Mouse (Mus musculus): ENCODE measurements at regions not wholly inside any gene's neighbourhood (a gene's known extent, or its start where the extent isn't known, plus 50 kb on each side); places are given as distances from the start of the nearest gene placed in this dataset.
A peak's percentile ranks its signal among the peaks of the same experiment; 100 is the strongest.

GRCm38 (mm10) chr4:95154377-95154776 lies 102.4 kb upstream of the Jun start:
- DNase-seq (ENCODE audit: low read depth, low spot score), result no peak

DNA sequence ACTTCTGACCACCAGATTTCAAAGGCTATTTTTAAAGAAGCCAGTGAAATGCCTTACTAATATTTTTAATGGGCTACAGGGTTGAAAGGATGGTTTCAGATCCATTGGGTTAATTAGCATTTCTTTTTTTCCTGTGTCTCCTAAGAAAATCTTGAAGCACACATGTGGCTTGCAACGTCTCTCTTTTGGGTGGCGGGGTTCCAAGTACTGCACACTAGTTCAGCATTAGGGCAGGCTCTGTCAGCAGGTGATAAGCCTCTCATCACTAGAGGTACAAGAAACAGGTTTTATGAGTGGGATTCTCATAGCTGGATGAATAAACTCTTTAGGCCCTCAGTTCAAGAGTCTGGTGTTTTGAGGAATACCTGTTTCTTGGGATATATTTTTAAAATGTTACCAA lies 103.2 kb upstream of the Jun start:
- DNase-seq (ENCODE audit: low read depth, low spot score), result no peak

DNA sequence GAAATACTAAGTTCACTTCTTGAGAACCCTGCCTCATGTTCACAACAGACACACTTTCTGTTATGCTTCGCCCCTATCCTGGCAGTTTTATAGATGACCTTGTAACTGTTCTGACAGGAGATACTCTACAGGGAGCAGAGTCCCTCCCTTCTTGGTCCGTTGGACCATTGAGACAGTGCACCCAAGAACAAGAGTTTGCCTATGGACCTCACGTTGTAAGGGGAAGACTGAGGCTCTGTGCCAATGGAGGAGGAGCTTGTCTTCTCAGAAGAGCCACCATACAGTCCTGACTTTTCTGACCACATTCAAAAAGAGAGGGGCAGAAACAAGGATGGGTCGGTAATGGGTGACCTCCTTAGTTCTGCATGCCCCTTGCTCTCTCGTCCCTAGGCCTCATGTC lies 103.8 kb upstream of the Jun start:
- no peak for DNase-seq (ENCODE audit: low read depth, low spot score)

DNA sequence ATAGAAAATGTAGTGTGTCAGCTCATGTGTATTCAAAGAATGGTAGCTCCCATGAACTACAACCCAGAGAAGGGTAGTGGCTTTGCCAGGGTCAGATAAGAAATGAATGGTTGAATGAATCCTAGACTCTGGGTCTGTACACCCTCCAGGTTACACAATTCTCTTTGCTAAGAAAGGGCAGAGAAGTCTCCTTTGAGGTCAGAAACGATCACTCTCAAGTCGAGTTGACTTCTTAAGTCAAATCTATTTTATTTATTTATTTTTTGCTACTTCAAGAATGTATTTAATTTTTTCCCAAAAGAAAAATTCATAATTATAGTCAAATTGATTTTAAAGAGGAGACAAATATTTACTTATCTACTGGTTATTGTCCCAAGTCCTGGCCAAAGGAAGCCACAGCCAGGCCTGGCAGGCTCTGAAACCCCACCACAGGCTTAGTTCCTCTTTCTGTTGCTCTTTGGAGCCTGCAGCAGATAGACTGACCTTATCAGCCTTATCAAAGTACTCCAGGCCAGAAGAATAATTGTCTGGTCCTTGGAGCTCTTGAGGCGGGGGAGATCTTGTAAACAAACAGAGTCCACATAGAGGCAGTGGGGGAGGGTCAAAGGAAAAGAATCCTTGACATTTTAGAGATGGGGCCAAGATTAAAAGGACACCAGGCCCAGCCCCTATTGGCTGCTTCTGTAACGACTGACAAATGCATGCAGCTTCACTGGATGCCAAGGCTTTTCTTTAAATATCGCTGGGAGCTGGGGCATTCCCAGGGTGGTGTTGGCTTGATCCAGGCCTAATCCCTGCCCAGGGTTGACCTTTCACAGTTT lies 104.6 kb upstream of the Jun start:
- no peak for DNase-seq (ENCODE audit: low read depth, low spot score)

GRCm38 (mm10) chr4:95157653-95158430 lies 105.8 kb upstream of the Jun start:
- DNase-seq (ENCODE audit: low read depth, low spot score), result no peak

DNA sequence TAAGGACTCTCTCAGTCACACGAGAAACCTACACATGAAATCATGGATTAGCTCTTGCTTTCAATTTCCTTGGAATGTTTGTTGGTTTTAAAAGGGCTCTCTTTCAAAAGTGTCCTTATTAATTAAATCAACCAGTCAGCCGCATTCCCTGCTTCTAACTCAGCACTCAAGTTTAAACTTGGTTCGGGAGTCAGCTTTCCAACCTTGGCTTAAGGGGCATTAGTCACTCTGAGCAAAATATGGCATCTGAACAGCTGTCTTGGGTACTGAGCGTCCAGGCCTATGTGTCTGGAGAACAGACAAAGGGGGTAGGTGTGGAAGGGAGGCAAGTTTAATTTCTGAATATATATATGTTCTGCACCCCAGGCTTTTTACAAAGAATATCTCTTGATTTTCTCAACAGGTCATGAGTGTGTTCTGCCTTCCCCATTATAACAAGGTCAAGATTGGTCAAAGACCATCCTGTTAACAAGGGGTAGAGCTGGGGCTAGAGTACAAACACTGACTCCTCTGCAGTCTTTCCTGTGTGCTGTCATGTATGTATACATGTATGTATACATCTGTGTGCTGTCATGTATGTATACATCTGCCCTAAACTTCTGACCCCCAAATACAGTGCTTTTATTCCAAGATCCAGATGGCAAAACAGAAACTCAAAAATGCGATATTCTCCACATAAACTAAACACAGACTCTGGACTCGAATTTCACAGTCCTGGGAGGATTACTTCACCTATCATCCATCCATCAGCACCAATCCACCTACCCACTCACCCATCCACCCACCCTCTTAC lies 106.8 kb upstream of the Jun start:
- no peak for DNase-seq (ENCODE audit: low read depth, low spot score)

- DNase-seq (ENCODE audit: low read depth, low spot score), result peak; percentile 25
Measured at GRCm38 (mm10) chr4:95159821-95160220, 107.8 kb upstream of the Jun start.

GRCm38 (mm10) chr4:95160465-95160864 lies 108.4 kb upstream of the Jun start:
- peak; percentile 14 for DNase-seq (ENCODE audit: low read depth, low spot score)

GRCm38 (mm10) chr4:95160912-95161669 lies 109.1 kb upstream of the Jun start:
- peak; percentile 94 for DNase-seq (ENCODE audit: low read depth, low spot score)

DNA sequence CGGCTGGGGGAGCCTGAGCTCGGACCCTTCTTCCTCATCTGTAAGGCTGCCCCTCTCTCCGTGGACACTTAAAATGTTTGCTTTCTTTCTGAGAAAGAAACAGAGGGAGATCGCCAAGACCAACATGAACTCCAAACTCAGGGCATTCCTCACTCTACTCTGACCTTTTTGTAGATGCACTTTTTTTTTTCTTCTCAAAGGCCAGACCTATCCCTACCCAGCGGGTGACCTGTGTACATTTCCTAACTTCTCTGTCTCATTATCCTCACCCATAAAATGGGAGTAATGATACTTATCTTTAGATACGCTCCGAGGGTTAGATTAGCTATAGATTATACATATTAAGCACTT lies 109.6 kb upstream of the Jun start:
- DNase-seq (ENCODE audit: low read depth, low spot score), result no peak

GRCm38 (mm10) chr4:95162386-95163090 lies 110.5 kb upstream of the Jun start:
- DNase-seq (ENCODE audit: low read depth, low spot score), result peak; percentile 40

- DNase-seq (ENCODE audit: low read depth, low spot score), result no peak
Measured at GRCm38 (mm10) chr4:95163403-95163802, 111.4 kb upstream of the Jun start.

- no peak for DNase-seq (ENCODE audit: low read depth, low spot score)
Measured at GRCm38 (mm10) chr4:95166503-95166902, 114.5 kb upstream of the Jun start.

- no peak for DNase-seq (ENCODE audit: low read depth, low spot score)
Measured at GRCm38 (mm10) chr4:95167216-95167615, 115.2 kb upstream of the Jun start.

DNA sequence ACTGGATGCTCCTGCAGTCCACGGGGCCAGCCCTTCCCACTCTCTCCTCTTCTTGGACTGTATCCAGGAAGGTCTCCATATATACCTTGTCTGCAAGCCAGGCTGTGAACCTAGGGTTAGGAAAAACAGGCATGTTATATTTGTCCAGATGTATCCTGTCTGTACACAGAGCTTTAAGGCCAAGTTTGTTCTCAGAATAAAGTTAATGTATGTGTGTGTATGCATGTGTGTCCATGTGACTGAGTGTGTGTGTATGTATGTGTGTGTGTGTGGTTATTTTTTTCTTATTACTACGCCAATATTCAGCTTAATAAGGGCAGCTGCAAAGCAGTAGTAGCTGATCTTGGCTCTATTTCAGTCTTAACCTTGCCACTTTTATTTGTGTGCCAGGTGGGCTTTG lies 117.7 kb upstream of the Jun start:
- no peak for DNase-seq (ENCODE audit: low read depth, low spot score)

- DNase-seq (ENCODE audit: low read depth, low spot score), result no peak
Measured at GRCm38 (mm10) chr4:95177753-95178152, 125.7 kb upstream of the Jun start.

DNA sequence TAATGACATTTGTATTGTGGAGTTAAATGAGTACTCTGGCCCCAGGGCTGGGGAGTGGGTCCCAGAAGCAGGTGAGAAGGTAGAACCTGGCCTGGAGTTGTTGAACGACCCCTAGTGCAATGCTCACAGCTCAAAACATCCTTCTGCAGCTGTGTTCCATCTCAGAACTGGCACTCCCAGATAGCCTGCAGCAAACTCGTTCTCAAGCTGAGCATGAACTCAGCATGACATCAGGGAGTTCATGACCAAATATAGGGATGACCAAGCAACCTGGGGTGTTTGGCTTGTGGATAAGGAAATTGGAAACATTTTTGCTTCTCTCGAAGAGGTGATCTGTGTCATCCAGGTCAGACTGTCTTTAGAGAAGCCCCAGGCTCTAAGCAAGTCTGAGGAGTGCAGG lies 126.4 kb upstream of the Jun start:
- DNase-seq (ENCODE audit: low read depth, low spot score), result no peak

DNA sequence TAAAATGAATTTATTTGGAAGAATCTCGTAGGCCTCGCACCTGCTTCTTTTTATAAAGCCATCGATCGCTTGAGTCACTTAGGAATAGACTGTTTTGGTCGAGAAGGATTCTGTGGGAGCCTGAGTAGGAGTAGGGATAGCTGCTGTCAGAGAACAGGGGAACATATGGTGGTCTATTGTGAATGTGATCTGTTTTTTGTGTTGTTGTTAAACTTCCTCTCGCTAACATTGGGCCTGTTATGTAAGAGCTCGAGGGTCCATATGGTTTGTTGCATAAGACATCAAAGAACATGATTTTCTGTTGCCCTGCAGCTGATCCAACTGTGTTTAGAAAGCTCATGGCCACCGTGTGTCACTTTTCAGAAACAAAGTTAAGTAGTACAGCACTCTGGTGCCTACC lies 126.9 kb upstream of the Jun start:
- DNase-seq (ENCODE audit: low read depth, low spot score), result no peak

GRCm38 (mm10) chr4:95180446-95180845 lies 128.4 kb upstream of the Jun start:
- DNase-seq (ENCODE audit: low read depth, low spot score), result no peak

DNA sequence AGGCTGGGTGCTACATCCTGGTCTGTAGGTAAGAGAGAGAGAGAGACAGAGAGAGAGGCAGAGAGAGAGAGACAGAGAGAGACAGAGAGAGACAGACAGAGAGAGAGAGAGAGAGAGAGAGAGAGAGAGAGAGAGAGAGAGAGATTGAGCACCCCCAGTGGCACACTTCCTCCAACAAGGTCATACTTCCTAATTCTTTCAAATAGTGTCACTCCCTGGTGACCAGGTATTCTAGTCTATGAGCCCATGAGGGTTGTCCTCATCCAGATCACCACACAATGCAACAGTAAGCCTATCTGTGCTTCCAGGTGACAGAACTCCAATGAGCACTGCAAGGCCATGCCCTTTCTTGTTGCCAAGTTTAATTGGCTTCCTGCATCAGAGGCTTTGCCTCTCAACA lies 129.0 kb upstream of the Jun start:
- no peak for DNase-seq (ENCODE audit: low read depth, low spot score)

- no peak for DNase-seq (ENCODE audit: low read depth, low spot score)
Measured at GRCm38 (mm10) chr4:95184180-95184579, 132.2 kb upstream of the Jun start.
